Mouse (Mus musculus) ES-Bruce4 (cell line): ENCODE measurements around the gene Ldhb.

ENCODE experiments used
- CTCF ChIP-seq: IDR thresholded peaks from one replicate; pipeline ENCODE4 v1.8.1; 2011; ENCODE audit warnings: low read depth, low read length
- EP300 ChIP-seq: IDR thresholded peaks from 2 replicates; pipeline ENCODE4 v1.6.1; 2011; ENCODE audit warnings: low read depth, low read length; ENCODE audit not compliant: insufficient read depth
- POLR2A ChIP-seq: IDR thresholded peaks from one replicate; pipeline ENCODE4 v1.8.1; 2011; ENCODE audit warnings: low read length; ENCODE audit not compliant: insufficient read depth

GRCm38 (mm10) chr6:142555988-142556387, 48.2 kb upstream of the Ldhb start:
- no peak for TF ChIP-seq POLR2A
- TF ChIP-seq CTCF = no peak
- TF ChIP-seq EP300 = no peak
